Mouse (Mus musculus): Measurements from ENCODE around the gene Pik3cd. TPM values are rescaled to one million over a fixed set of nuclear protein-coding genes. Genes with fewer than 3 reads are reported as not detected.
A peak's percentile ranks its signal among the peaks of the same experiment; 100 is the strongest.

Gene Pik3cd
- polyA plus RNA-seq, 1 experiment from 2014 or later, result 3.5 TPM

GRCm38 (mm10) chr4:149684841-149685623 is 17.3 kb downstream of the Pik3cd start:
- H3K9ac ChIP-seq, result no peak overlapping the region
- no peak overlapping the region for H3K27ac ChIP-seq (ENCODE audit: poor library complexity, severe bottlenecking)
- no peak overlapping the region for H3K4me2 ChIP-seq
- peaks cover 21% of the 10 kb centered on the region for H3K27me3 ChIP-seq (replicated peaks)
- peaks cover 4% of the 10 kb centered on the region; the same call in 1 of the 2 replicates for H3K4me1 ChIP-seq (replicated peaks)
- H3K36me3 ChIP-seq, result no peaks in the 10 kb centered on the region
- 71% methylated on average over 11 of the region's 11 CpGs for WGBS
- ATAC-seq (ENCODE audit: insufficient number of reproducible peaks, low FRiP score), result no peak
- H3K9me3 ChIP-seq (replicated peaks), result no peaks in the 10 kb centered on the region
- no peak overlapping the region for H3K4me3 ChIP-seq

GRCm38 (mm10) chr4:149683875-149684274 is 18.5 kb downstream of the Pik3cd start:
- no peak for ATAC-seq (ENCODE audit: insufficient number of reproducible peaks, low FRiP score)
- 13% methylated on average over 7 of the region's 7 CpGs for WGBS
- no peak overlapping the region for H3K27ac ChIP-seq (ENCODE audit: poor library complexity, severe bottlenecking)
- H3K9me3 ChIP-seq (replicated peaks), result no peaks in the 10 kb centered on the region
- no peak overlapping the region for H3K4me3 ChIP-seq
- no peak overlapping the region for H3K9ac ChIP-seq
- H3K4me2 ChIP-seq, result no peak overlapping the region
- no peaks in the 10 kb centered on the region for H3K4me1 ChIP-seq (replicated peaks)
- peaks cover 21% of the 10 kb centered on the region for H3K27me3 ChIP-seq (replicated peaks)
- H3K36me3 ChIP-seq, result no peaks in the 10 kb centered on the region

GRCm38 (mm10) chr4:149679056-149679770 is 23.2 kb downstream of the Pik3cd start:
- whole genome bisulfite sequencing, result 60% methylated on average over 11 of the region's 11 CpGs
- Histone ChIP-seq H3K36me3 (no peaks in the 10 kb centered on the region), H3K9ac (no peak overlapping the region), H3K27ac (ENCODE audit: poor library complexity, severe bottlenecking) (no peak overlapping the region), H3K27me3 (replicated peaks) (peaks cover 10% of the 10 kb centered on the region), H3K4me1 (replicated peaks) (0 out of 2 replicates have a peak, but pooled peaks cover 13% of the 10 kb centered on the region), H3K4me2 (no peak overlapping the region), H3K4me3 (no peak overlapping the region), H3K9me3 (replicated peaks) (no peaks in the 10 kb centered on the region)
- ATAC-seq (ENCODE audit: insufficient number of reproducible peaks, low FRiP score), result no peak

- Histone ChIP-seq H3K9ac (no peak overlapping the region), H3K4me2 (no peak overlapping the region), H3K36me3 (no peaks in the 10 kb centered on the region), H3K4me3 (no peak overlapping the region), H3K27ac (ENCODE audit: poor library complexity, severe bottlenecking) (no peak overlapping the region), H3K27me3 (replicated peaks) (peaks cover 16% of the 10 kb centered on the region), H3K9me3 (replicated peaks) (no peaks in the 10 kb centered on the region), H3K4me1 (replicated peaks) (0 out of 2 replicates have a peak, but pooled peaks cover 13% of the 10 kb centered on the region)
- no peak for ATAC-seq (ENCODE audit: insufficient number of reproducible peaks, low FRiP score)
- 46% methylated on average over 1 of the region's 1 CpGs for WGBS
Measured at GRCm38 (mm10) chr4:149678006-149678405, 24.4 kb downstream of the Pik3cd start.

GRCm38 (mm10) chr4:149675378-149676261 is 26.8 kb downstream of the Pik3cd start:
- 0 out of 2 replicates have a peak, but pooled peaks cover 13% of the 10 kb centered on the region for H3K4me1 ChIP-seq (replicated peaks)
- ATAC-seq (ENCODE audit: insufficient number of reproducible peaks, low FRiP score), result peak; percentile 88
- WGBS, result 2% methylated on average over 58 of the region's 60 CpGs
- 0 out of 2 replicates have a peak, but pooled peaks cover 2% of the 10 kb centered on the region for H3K36me3 ChIP-seq
- peaks cover 16% of the 10 kb centered on the region for H3K27me3 ChIP-seq (replicated peaks)
- H3K4me3 ChIP-seq, result peak overlapping the region; percentile 63
- peak overlapping the region; percentile 59 for H3K9ac ChIP-seq
- H3K27ac ChIP-seq (ENCODE audit: poor library complexity, severe bottlenecking), result no peak overlapping the region
- H3K4me2 ChIP-seq, result peak overlapping the region; percentile 89
- no peaks in the 10 kb centered on the region; the same call in 1 of the 2 replicates for H3K9me3 ChIP-seq (replicated peaks)

GRCm38 (mm10) chr4:149674814-149675377 is 27.5 kb downstream of the Pik3cd start:
- ATAC-seq (ENCODE audit: insufficient number of reproducible peaks, low FRiP score), result no peak
- no peaks in the 10 kb centered on the region; the same call in 1 of the 2 replicates for H3K9me3 ChIP-seq (replicated peaks)
- 15% methylated on average over 8 of the region's 8 CpGs for WGBS

GRCm38 (mm10) chr4:149672747-149673146 is 29.6 kb downstream of the Pik3cd start:
- no peak overlapping the region for H3K4me3 ChIP-seq
- no peak for ATAC-seq (ENCODE audit: insufficient number of reproducible peaks, low FRiP score)
- 85% methylated on average over 5 of the region's 5 CpGs for WGBS

More at GRCm38 (mm10) chr4:149674814-149675377, 27.5 kb downstream of the Pik3cd start:
- peaks cover 16% of the 10 kb centered on the region for H3K27me3 ChIP-seq (replicated peaks)
- peak overlapping the region; percentile 63 for H3K4me3 ChIP-seq
- H3K36me3 ChIP-seq, result 0 out of 2 replicates have a peak, but pooled peaks cover 2% of the 10 kb centered on the region
- H3K4me2 ChIP-seq, result peak overlapping the region; percentile 89
- H3K4me1 ChIP-seq (replicated peaks), result 0 out of 2 replicates have a peak, but pooled peaks cover 13% of the 10 kb centered on the region
- H3K27ac ChIP-seq (ENCODE audit: poor library complexity, severe bottlenecking), result no peak overlapping the region
- H3K9ac ChIP-seq, result peak overlapping the region; percentile 59; the same call in 1 of the 2 replicates

GRCm38 (mm10) chr4:149671175-149671574 is 31.2 kb downstream of the Pik3cd start:
- Histone ChIP-seq H3K27ac (ENCODE audit: poor library complexity, severe bottlenecking) (no peak overlapping the region), H3K9me3 (replicated peaks) (no peaks in the 10 kb centered on the region; the same call in 1 of the 2 replicates), H3K4me3 (no peak overlapping the region), H3K4me1 (replicated peaks) (0 out of 2 replicates have a peak, but pooled peaks cover 10% of the 10 kb centered on the region), H3K4me2 (no peak overlapping the region), H3K27me3 (replicated peaks) (peaks cover 16% of the 10 kb centered on the region), H3K9ac (no peak overlapping the region), H3K36me3 (0 out of 2 replicates have a peak, but pooled peaks cover 2% of the 10 kb centered on the region)
- no peak for ATAC-seq (ENCODE audit: insufficient number of reproducible peaks, low FRiP score)
- WGBS, result 94% methylated on average over 6 of the region's 6 CpGs

More at GRCm38 (mm10) chr4:149672747-149673146, 29.6 kb downstream of the Pik3cd start:
- H3K27ac ChIP-seq (ENCODE audit: poor library complexity, severe bottlenecking), result no peak overlapping the region
- H3K36me3 ChIP-seq, result 0 out of 2 replicates have a peak, but pooled peaks cover 2% of the 10 kb centered on the region
- H3K4me2 ChIP-seq, result no peak overlapping the region
- H3K9ac ChIP-seq, result no peak overlapping the region
- 0 out of 2 replicates have a peak, but pooled peaks cover 13% of the 10 kb centered on the region for H3K4me1 ChIP-seq (replicated peaks)
- peaks cover 16% of the 10 kb centered on the region for H3K27me3 ChIP-seq (replicated peaks)
- no peaks in the 10 kb centered on the region; the same call in 1 of the 2 replicates for H3K9me3 ChIP-seq (replicated peaks)

GRCm38 (mm10) chr4:149665692-149666090 is 36.7 kb downstream of the Pik3cd start:
- ATAC-seq (ENCODE audit: insufficient number of reproducible peaks, low FRiP score), result no peak
- 88% methylated on average over 6 of the region's 6 CpGs for WGBS
- Histone ChIP-seq H3K4me1 (replicated peaks) (peaks cover 5% of the 10 kb centered on the region; the same call in 1 of the 2 replicates), H3K4me3 (no peak overlapping the region), H3K36me3 (no peaks in the 10 kb centered on the region), H3K9me3 (replicated peaks) (no peaks in the 10 kb centered on the region), H3K27ac (ENCODE audit: poor library complexity, severe bottlenecking) (no peak overlapping the region), H3K4me2 (no peak overlapping the region), H3K27me3 (replicated peaks) (no peaks in the 10 kb centered on the region), H3K9ac (no peak overlapping the region)
